Mouse (Mus musculus): ENCODE data around the gene Cep95. TPM values are rescaled to one million over a fixed set of nuclear protein-coding genes. Genes with fewer than 3 reads are reported as not detected.
"Not testable (repeated sequence)": the region's sequence is repeated elsewhere in the genome, so short reads cannot be mapped to it uniquely, and the experiment has no call there.

The Cep95 gene
- polyA plus RNA-seq, 1 experiment from 2014 or later = 22.7 TPM

DNA sequence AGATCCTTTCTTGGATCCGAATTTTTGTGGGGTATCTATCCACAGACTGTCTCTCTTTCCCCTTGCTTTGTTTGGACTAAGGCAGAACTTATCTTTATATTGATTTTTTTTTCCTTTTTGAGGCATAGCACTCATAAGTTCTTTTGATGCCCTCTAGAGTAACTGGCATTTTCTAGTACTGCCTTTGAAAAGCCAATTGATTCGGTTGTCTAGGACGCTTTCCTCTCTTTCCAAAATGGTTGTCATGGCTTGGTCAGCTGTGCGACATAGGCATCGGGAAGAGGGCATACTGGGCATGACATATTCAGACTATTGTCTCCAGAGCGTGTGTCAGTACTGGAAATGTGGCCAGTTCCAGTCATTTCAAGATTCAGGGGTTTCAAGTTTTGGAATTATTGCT is 597 bp downstream of the Cep95 start:
- H3K4me3 ChIP-seq = peak overlapping the region; percentile 95
- peaks cover 18% of the 10 kb centered on the region for H3K4me1 ChIP-seq
- no peak for ATAC-seq (ENCODE audit: low FRiP score)
- 2% methylated on average over 6 of the region's 6 CpGs for WGBS
- H3K9ac ChIP-seq = peak overlapping the region; percentile 99
- H3K36me3 ChIP-seq = peaks cover 34% of the 10 kb centered on the region
- H3K4me2 ChIP-seq (replicated peaks) = peak overlapping the region; percentile 77
- peak overlapping the region; percentile 98 for H3K27ac ChIP-seq
- no peaks in the 10 kb centered on the region for H3K9me3 ChIP-seq (replicated peaks)
- no peaks in the 10 kb centered on the region for H3K27me3 ChIP-seq

DNA sequence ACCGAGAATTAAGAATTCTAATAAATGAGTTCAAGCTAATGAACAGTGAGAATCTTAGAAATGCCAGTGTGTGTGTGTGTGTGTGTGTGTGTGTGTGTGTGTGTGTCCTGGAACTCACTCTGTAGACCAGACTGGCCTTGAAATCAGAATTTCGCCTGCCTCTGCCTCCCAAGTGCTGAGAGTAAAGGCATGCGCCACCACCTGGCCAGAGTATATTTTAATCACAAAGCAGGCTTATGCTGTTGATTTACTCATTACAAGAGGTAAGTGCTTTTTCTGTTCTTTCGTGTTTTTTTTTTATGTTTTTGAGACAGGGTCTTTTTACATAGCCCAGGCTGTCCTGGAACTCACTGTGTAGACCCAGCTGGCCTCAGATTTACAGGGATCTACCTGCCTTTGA is 4.8 kb downstream of the Cep95 start:
- H3K27ac ChIP-seq = no peak overlapping the region
- no peak overlapping the region for H3K9ac ChIP-seq
- ATAC-seq (ENCODE audit: low FRiP score) = no peak
- peaks cover 47% of the 10 kb centered on the region for H3K36me3 ChIP-seq
- WGBS = 79% methylated on average over 4 of the region's 4 CpGs
- peaks cover 6% of the 10 kb centered on the region; the same call in 1 of the 2 replicates for H3K9me3 ChIP-seq (replicated peaks)
- no peak overlapping the region for H3K4me2 ChIP-seq (replicated peaks)
- H3K27me3 ChIP-seq = no peaks in the 10 kb centered on the region
- no peak overlapping the region for H3K4me3 ChIP-seq
- peaks cover 6% of the 10 kb centered on the region for H3K4me1 ChIP-seq

DNA sequence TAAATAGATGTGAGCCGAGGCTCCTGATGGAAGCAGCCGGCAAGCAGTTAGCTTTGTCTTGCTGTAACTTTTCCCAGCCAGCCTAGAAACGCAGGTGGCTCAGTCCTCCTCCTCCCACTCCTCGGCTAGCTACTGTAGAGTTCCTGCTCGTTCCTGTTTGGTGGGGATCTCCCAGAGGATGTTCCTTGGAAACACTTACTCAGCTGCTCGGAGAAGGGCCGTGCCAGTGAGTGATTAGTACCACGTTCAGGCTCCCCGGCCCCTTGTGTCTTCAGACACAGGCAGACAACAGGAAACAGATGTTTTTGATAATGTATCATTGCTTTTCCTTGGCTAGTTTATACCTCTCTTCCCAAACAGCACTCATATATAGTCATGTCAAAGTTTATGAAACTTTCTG is 6.6 kb downstream of the Cep95 start:
- Histone ChIP-seq H3K27ac (no peak overlapping the region), H3K4me1 (no peaks in the 10 kb centered on the region), H3K9me3 (replicated peaks) (peaks cover 6% of the 10 kb centered on the region; the same call in 1 of the 2 replicates), H3K4me3 (no peak overlapping the region), H3K4me2 (replicated peaks) (no peak overlapping the region), H3K27me3 (no peaks in the 10 kb centered on the region), H3K9ac (no peak overlapping the region), H3K36me3 (peaks cover 63% of the 10 kb centered on the region)
- 68% methylated on average over 9 of the region's 9 CpGs for WGBS
- no peak for ATAC-seq (ENCODE audit: low FRiP score)

DNA sequence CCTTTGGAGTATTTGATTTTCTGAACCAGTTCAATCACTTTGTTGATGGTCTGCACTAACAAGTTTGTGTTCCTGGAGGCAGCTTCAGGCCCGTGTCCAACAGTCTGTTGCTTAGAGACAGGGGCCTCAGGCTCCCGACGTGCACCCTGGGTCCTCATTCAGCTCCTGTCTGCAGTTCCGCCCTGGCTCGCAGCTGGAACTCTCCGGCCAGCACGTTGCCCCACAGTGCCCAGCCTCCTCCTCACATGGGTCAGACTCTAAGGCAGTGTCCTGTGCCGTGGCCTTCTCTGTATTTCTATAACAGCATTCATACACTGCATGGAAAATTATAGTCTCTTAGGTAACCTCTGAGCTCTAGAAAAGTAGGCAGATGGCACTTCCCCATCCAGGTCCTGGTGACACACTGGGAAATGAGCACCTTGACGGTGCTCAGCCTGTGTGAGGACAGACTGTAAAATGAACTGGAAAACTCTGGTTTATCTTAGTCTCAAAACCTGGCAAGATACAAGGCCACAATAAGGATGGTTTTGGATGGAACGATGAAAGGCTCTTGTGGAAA is 13.1 kb downstream of the Cep95 start:
- no peak for ATAC-seq (ENCODE audit: low FRiP score)
- H3K27me3 ChIP-seq = no peaks in the 10 kb centered on the region
- no peaks in the 10 kb centered on the region for H3K4me1 ChIP-seq
- H3K9ac ChIP-seq = no peak overlapping the region
- H3K36me3 ChIP-seq = peaks cover 76% of the 10 kb centered on the region
- H3K9me3 ChIP-seq (replicated peaks) = peaks cover 6% of the 10 kb centered on the region; the same call in 1 of the 2 replicates
- no peak overlapping the region for H3K4me2 ChIP-seq (replicated peaks)
- no peak overlapping the region for H3K4me3 ChIP-seq
- 81% methylated on average over 10 of the region's 10 CpGs for WGBS
- H3K27ac ChIP-seq = no peak overlapping the region

DNA sequence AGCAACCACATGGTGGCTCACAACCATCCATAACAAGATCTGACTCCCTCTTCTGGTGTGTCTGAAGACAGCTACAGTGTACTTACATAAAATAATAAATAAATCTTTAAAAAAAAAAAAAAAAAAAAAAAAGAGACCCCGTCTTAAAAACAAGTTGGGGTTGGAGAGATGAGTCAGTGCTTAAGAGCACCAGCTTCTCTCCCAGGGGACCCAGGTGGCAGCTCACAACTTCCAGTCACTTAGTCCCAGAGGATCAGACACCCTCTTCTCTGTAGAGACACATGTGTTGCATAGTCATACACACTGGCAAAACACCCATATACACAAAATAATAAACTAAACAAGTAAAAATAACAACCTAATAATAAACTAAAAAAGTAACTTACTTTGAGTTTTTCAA is 18.4 kb downstream of the Cep95 start:
- ATAC-seq (ENCODE audit: low FRiP score); H3K27ac ChIP-seq; H3K27me3 ChIP-seq; H3K9ac ChIP-seq; H3K4me1 ChIP-seq; H3K4me2 ChIP-seq (replicated peaks); H3K9me3 ChIP-seq (replicated peaks); H3K4me3 ChIP-seq: not testable (repeated sequence)
- 70% methylated on average over 1 of the region's 1 CpGs for WGBS
- peaks cover 61% of the 10 kb centered on the region for H3K36me3 ChIP-seq

DNA sequence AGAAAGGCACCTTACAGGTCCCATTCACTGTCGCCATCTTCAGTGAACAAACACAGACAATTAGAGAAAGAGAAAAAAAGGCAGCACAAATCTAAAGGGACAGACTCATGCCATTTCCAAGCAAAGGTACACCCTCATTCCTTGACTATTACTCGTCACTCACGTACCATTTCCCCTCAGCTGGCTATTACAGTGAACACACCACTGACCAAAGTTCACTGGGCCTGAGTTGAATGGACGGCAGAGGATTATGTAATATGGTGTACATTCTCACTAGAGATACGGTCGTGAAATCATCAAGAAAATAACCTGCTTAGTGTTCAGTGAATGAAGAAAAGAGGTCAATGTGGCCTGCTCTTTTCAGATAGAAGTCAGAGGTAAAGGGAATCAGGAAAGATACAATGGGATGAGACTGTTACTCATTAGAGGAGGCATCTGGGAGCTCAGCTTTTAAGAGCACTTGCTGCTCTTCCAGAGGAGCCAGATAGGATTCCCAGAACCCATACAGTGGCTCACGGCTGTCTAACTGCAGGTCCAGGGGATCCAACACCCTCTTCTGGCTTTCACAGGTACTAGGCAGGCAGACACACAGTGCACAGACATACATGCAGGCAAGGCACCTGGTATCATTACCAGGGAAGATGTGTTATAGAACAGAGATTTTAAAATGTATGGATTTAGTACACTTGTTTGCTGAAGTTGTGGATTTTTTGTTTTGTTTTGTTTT is 23.5 kb downstream of the Cep95 start:
- no peaks in the 10 kb centered on the region for H3K27me3 ChIP-seq
- ATAC-seq (ENCODE audit: low FRiP score) = no peak
- H3K4me3 ChIP-seq = no peak overlapping the region
- 96% methylated on average over 7 of the region's 7 CpGs for WGBS
- H3K4me1 ChIP-seq = no peaks in the 10 kb centered on the region
- no peak overlapping the region for H3K4me2 ChIP-seq (replicated peaks)
- H3K36me3 ChIP-seq = peaks cover 81% of the 10 kb centered on the region
- no peak overlapping the region for H3K9ac ChIP-seq
- H3K9me3 ChIP-seq (replicated peaks) = no peaks in the 10 kb centered on the region
- H3K27ac ChIP-seq = no peak overlapping the region

DNA sequence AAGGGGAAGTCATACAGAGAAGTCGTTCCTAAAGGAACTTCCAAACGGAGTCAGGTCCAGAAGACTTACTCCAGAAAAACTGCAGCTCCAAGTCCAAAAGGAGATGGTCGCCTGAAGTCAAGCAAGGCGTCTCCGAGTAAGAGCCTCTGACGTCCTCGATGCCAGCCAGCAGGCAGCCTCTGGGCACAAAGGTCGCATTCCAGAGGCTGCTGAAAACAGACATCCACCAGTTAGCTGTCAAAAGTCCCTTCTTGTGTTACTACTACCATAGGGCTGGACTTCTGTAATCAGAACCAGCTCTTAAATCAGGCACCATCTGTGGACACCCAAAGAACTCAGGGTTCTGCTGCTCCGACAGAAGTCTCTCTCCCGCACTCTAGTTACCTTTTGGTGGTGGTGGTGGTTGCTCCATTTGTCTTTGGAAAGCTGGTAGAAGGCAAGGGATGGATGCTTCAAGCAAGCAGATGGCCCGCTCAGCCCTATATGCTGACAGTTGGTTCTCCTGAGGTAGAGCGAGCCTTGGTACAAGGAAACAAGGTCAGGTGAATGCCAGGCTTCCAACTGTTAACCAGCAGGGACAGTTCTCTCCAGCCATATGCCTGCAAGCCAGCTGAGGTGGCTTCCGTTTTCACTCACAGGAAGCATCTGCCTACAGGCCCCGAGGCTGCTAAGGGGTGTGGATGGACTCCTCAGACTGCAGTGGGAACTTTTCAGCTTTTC is 25.7 kb downstream of the Cep95 start:
- Histone ChIP-seq H3K9ac (no peak overlapping the region), H3K4me3 (no peak overlapping the region), H3K27ac (no peak overlapping the region), H3K4me2 (replicated peaks) (no peak overlapping the region), H3K27me3 (no peaks in the 10 kb centered on the region), H3K4me1 (0 out of 2 replicates have a peak, but pooled peaks cover 4% of the 10 kb centered on the region), H3K36me3 (peaks cover 89% of the 10 kb centered on the region), H3K9me3 (replicated peaks) (no peaks in the 10 kb centered on the region)
- ATAC-seq (ENCODE audit: low FRiP score) = no peak
- 70% methylated on average over 14 of the region's 14 CpGs for WGBS

DNA sequence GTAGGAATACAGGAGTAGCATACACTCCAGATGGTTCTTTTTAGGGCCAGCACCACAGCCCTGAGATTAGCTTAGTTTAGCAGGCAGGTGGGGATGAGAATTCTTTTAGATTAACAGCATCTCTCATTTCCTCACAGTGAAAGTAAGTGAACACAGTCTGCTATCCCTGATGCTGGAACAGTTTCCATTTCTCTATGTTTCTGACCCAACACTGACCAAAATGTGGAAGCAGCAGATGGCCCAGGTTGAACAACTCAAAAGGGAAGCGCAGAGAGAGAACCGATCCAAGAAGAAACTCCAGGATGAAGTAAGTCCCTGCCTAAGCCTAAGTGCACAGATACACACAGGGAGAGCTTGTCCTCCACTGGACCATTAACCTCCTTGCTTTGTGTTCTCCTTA is 26.3 kb downstream of the Cep95 start:
- no peak overlapping the region for H3K4me2 ChIP-seq (replicated peaks)
- H3K4me1 ChIP-seq = 0 out of 2 replicates have a peak, but pooled peaks cover 4% of the 10 kb centered on the region
- no peak for ATAC-seq (ENCODE audit: low FRiP score)
- no peaks in the 10 kb centered on the region for H3K27me3 ChIP-seq
- WGBS = 99% methylated on average over 2 of the region's 2 CpGs
- no peak overlapping the region for H3K4me3 ChIP-seq
- H3K9me3 ChIP-seq (replicated peaks) = no peaks in the 10 kb centered on the region
- H3K36me3 ChIP-seq = peaks cover 86% of the 10 kb centered on the region
- no peak overlapping the region for H3K9ac ChIP-seq
- H3K27ac ChIP-seq = no peak overlapping the region

DNA sequence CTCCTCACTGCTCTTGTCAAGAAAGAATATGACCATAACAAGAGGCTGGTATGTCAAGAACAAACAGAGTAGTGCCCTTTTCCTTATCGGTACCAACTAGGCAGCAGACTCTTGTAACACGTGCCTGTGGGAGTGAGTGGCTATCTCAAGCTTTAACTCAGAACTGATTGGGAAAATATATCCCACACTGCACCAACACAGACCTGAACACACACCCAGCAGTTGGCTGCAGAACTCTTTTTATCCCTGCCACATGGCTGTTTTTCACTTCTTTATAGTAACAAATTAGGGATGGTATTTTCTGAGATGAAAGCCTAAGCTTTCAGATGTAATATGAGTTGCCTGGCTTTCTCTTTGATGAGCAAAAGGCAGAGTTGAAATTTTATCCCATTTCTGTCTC is 26.7 kb downstream of the Cep95 start:
- H3K9ac ChIP-seq = no peak overlapping the region
- 91% methylated on average over 2 of the region's 2 CpGs for WGBS
- no peak overlapping the region for H3K4me3 ChIP-seq
- no peak overlapping the region for H3K27ac ChIP-seq
- H3K4me1 ChIP-seq = 0 out of 2 replicates have a peak, but pooled peaks cover 4% of the 10 kb centered on the region
- no peak for ATAC-seq (ENCODE audit: low FRiP score)
- no peaks in the 10 kb centered on the region for H3K9me3 ChIP-seq (replicated peaks)
- H3K36me3 ChIP-seq = peaks cover 87% of the 10 kb centered on the region
- H3K4me2 ChIP-seq (replicated peaks) = no peak overlapping the region
- no peaks in the 10 kb centered on the region for H3K27me3 ChIP-seq

DNA sequence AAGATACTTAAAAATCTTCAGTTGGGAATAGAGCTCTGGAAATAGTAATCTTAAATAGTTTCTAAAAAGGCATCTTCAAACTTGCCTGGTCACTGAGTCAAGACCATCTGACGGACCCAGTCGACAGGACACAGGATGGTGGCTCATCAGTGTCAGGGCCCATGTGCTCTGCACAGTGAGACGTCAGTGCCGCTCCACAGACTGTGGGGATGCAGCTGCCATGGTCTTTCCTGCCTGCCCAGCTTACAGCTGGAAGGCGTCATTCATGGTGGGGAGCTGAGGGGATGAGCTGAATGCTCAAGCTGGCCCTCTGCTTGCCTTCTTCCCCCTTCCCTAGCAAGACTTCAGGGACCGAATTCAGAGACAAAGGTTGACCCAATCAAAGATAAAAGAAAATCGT is 27.3 kb downstream of the Cep95 start:
- Histone ChIP-seq H3K4me2 (replicated peaks) (no peak overlapping the region), H3K27ac (no peak overlapping the region), H3K4me3 (no peak overlapping the region), H3K36me3 (peaks cover 86% of the 10 kb centered on the region), H3K9ac (no peak overlapping the region), H3K9me3 (replicated peaks) (no peaks in the 10 kb centered on the region), H3K4me1 (0 out of 2 replicates have a peak, but pooled peaks cover 4% of the 10 kb centered on the region), H3K27me3 (no peaks in the 10 kb centered on the region)
- WGBS = 85% methylated on average over 7 of the region's 7 CpGs
- no peak for ATAC-seq (ENCODE audit: low FRiP score)

DNA sequence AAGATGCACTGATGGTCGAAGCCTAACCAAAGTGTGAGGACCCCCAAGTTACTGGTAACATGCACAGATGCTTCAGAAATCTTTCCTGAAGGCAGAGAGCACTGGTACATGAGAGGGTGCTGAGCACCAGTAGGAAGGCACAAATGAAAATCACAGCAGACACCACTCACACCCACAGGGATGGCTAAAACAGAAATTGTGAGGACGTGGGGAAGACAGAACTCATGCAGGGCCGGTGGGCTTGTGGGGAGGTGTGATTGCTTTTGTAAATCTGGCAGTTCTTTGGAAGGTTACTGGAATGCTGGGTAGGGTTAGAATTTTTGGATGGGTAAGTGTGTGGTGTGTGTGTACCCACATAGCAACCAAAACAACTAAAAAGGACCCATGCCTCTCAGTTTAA is 28.1 kb downstream of the Cep95 start:
- H3K9ac ChIP-seq = no peak overlapping the region
- H3K9me3 ChIP-seq (replicated peaks) = no peaks in the 10 kb centered on the region
- 84% methylated on average over 3 of the region's 3 CpGs for WGBS
- no peak overlapping the region for H3K27ac ChIP-seq
- H3K4me2 ChIP-seq (replicated peaks) = no peak overlapping the region
- peaks cover 82% of the 10 kb centered on the region for H3K36me3 ChIP-seq
- no peak for ATAC-seq (ENCODE audit: low FRiP score)
- H3K4me1 ChIP-seq = 0 out of 2 replicates have a peak, but pooled peaks cover 4% of the 10 kb centered on the region
- no peaks in the 10 kb centered on the region for H3K27me3 ChIP-seq
- no peak overlapping the region for H3K4me3 ChIP-seq

DNA sequence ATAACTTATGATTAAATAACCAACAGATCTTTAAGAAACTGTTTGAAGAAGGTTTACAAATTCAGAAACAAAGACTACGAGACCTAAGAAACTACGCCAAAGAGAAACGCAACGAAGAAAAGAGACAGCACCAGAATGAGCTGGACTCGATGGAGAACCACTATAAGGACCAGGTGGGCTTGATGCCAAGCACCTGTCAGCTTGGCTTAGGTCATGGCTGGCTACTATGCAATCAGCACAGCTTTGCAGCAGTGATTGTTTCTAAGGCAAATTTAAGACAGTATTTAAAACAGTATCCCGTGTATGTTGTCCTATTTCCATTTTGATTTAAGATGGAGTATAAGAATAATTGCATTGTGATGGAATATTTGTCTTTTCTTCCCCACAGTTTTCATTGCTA is 28.8 kb downstream of the Cep95 start:
- WGBS = 90% methylated on average over 6 of the region's 6 CpGs
- ATAC-seq (ENCODE audit: low FRiP score) = no peak

More for the DNA sequence above, 28.8 kb downstream of the Cep95 start:
- Histone ChIP-seq H3K9me3 (replicated peaks) (no peaks in the 10 kb centered on the region), H3K4me1 (0 out of 2 replicates have a peak, but pooled peaks cover 4% of the 10 kb centered on the region), H3K27ac (no peak overlapping the region), H3K4me2 (replicated peaks) (no peak overlapping the region), H3K4me3 (no peak overlapping the region), H3K27me3 (no peaks in the 10 kb centered on the region), H3K9ac (no peak overlapping the region), H3K36me3 (peaks cover 84% of the 10 kb centered on the region)

All from hindbrain, embryonic 12.5 days (tissue).